Mouse (Mus musculus) heart, embryonic 12.5 days (tissue): ENCODE data around the gene Ss18l1. TPM values are rescaled to one million over a fixed set of nuclear protein-coding genes. Genes with fewer than 3 reads are reported as not detected.
A peak's percentile ranks its signal among the peaks of the same experiment; 100 is the strongest.

Experiments
- ATAC-seq: fragments of 200-750 bp; cut with Nextera tagmentation; 2 replicates; pipeline ENCODE4 v1.8.0; 2017; ENCODE audit warnings: moderate TSS enrichment, moderate library complexity; ENCODE audit not compliant: insufficient number of reproducible peaks, low FRiP score
- H3K27ac ChIP-seq: fragments of 300-500 bp; sonication (generic); 2 replicates; pipeline ENCODE4 v1.5.1; 2016; ENCODE audit warnings: mild to moderate bottlenecking, moderate library complexity; ENCODE audit not compliant: poor library complexity, severe bottlenecking
- H3K27me3 ChIP-seq: fragments of 300-500 bp; sonication (generic); replicated peaks from 2 replicates; pipeline ENCODE4 v1.6.1; 2016; ENCODE audit warnings: mild to moderate bottlenecking, moderate library complexity
- H3K36me3 ChIP-seq: fragments of 300-500 bp; sonication (generic); 2 replicates; pipeline ENCODE4 v1.6.1; 2016; ENCODE audit warnings: mild to moderate bottlenecking, moderate library complexity
- H3K4me1 ChIP-seq: fragments of 300-500 bp; sonication (generic); replicated peaks from 2 replicates; pipeline ENCODE4 v1.6.1; 2016; ENCODE audit warnings: mild to moderate bottlenecking
- H3K4me2 ChIP-seq: fragments of 300-500 bp; sonication (generic); 2 replicates; pipeline ENCODE4 v1.6.1; 2016; ENCODE audit warnings: mild to moderate bottlenecking, moderate library complexity
- H3K4me3 ChIP-seq: fragments of 300-500 bp; sonication (generic); 2 replicates; pipeline ENCODE4 v1.5.1; 2016; ENCODE audit warnings: mild to moderate bottlenecking
- H3K9ac ChIP-seq: fragments of 300-500 bp; sonication (generic); 2 replicates; pipeline ENCODE4 v1.6.1; 2016; ENCODE audit warnings: mild to moderate bottlenecking, moderate library complexity
- H3K9me3 ChIP-seq: fragments of 300-500 bp; sonication (generic); replicated peaks from 2 replicates; pipeline ENCODE4 v1.6.1; 2016; ENCODE audit warnings: mild to moderate bottlenecking, moderate library complexity
- WGBS: fragments of 180-500 bp; shearing (Covaris S2); methylation state at CpG from one replicate; pipeline ENCODE4 v1.1.7; 2016; 5-methylcytosine and 5-hydroxymethylcytosine counted together
- polyA plus RNA-seq: library from polyadenylated mRNA; unstranded; fragments of >200 nt; fragmentation: Nextera tagmentation; extraction: Ambion mirVana; gene quantifications from 2 replicates; pipeline ENCODE4 v1.2.1, GENCODE M21; 2016

The Ss18l1 gene
- 4.2 and 4.3 TPM in 2 replicates for polyA plus RNA-seq

DNA sequence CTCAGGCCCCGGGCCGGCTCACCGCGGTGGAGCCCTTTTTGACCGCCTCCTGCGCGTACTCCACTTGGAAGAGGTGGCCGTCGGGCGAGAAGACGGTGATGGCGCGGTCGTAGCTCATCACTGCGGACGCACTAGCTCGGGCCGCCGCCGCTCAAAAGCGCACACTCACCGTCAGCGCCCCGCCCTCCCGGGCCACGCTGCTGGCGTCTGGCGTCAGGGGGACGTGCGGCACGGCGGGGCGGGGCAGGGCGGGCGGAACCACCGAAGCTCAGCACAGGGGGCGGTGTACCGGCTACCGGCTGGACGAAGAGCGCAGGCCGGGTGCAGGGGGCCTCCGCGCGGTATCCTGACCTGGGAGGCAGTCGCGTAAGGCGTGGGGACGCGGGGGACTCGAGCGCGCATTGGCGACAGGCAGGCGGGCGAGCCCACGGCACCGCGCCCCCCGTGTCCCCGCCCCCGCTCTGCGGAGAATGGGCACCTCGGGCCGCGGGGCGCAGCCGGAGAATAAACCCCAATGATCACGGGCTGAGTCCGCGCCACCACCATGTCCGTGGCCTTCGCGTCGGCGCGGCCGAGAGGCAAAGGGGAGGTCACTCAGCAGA lies at the start of gene Ss18l1, which contains the start of gene Psma7:
Gene Ss18l1, plus strand, starts transcription at position 254 of the 602 bp plus-strand sequence.
Gene Psma7, minus strand, starts transcription at position 178 of the 602 bp plus-strand sequence.
- under 1% methylated on average over 78 of the region's 78 CpGs for WGBS

DNA sequence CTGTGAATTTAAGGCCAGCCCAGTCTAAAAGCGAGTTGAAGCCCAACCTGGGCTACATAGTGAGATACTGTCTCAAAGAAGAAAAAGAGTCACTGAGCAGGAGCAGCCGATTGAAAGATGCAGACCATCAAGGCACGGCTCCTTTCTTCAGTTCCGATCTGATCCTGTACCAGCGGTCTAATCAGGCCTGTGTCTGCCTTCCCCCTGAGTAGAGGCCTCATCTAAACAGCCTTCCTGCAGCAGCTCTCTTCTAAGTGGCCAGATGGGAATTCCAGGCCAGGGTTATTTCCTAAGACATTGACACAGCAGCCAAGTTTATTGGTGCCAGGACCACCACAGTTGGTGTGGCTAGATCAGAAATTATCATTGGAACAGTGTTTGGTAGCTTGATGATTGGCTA lies 49.2 kb upstream of the Ss18l1 start:
- no peak overlapping the region for H3K4me3 ChIP-seq
- H3K27me3 ChIP-seq = no peaks in the 10 kb centered on the region
- H3K27ac ChIP-seq = no peak overlapping the region
- no peaks in the 10 kb centered on the region for H3K36me3 ChIP-seq
- WGBS = 74% methylated on average over 5 of the region's 5 CpGs
- ATAC-seq = no peak
- no peaks in the 10 kb centered on the region for H3K9me3 ChIP-seq
- H3K9ac ChIP-seq = no peak overlapping the region
- H3K4me1 ChIP-seq = peaks cover 5% of the 10 kb centered on the region
- H3K4me2 ChIP-seq = no peak overlapping the region

More for the DNA sequence above, at the start of gene Ss18l1, which contains the start of gene Psma7:
- Histone ChIP-seq H3K9ac (peak within 1 kb of the TSS; percentile 94), H3K27me3 (no peaks in the 10 kb centered on the region), H3K9me3 (no peaks in the 10 kb centered on the region), H3K4me3 (peak within 1 kb of the TSS; percentile 82), H3K27ac (peak within 1 kb of the TSS; percentile 89), H3K36me3 (peaks cover 21% of the 10 kb centered on the region), H3K4me1 (peaks cover 29% of the 10 kb centered on the region), H3K4me2 (peak within 1 kb of the TSS; percentile 98)
- ATAC-seq = peak; percentile 95

DNA sequence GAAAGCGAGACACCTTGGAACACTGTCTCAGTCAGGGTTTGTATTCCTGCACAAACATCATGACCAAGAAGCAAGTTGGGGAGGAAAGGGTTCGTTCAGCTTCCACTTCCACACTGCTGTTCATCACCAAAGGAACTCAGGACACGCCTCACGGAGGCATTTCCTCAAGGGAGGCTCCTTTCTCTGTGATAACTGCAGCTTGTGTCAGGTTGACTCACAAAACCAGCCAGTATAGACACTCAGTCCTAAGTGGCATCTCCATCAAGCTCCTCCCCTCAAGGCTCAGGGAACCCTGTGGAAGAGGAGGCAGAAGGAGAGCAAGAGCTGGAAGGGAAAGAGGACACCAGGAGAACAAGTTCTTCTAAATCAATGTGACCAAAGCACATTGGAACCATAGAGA lies 43.9 kb upstream of the Ss18l1 start:
- no peaks in the 10 kb centered on the region for H3K27me3 ChIP-seq
- no peak overlapping the region for H3K4me2 ChIP-seq
- no peak overlapping the region for H3K4me3 ChIP-seq
- no peak for ATAC-seq
- H3K4me1 ChIP-seq = no peaks in the 10 kb centered on the region
- no peak overlapping the region for H3K27ac ChIP-seq
- no peak overlapping the region for H3K9ac ChIP-seq
- no peaks in the 10 kb centered on the region for H3K36me3 ChIP-seq
- WGBS = 56% methylated on average over 4 of the region's 4 CpGs
- H3K9me3 ChIP-seq = no peaks in the 10 kb centered on the region

DNA sequence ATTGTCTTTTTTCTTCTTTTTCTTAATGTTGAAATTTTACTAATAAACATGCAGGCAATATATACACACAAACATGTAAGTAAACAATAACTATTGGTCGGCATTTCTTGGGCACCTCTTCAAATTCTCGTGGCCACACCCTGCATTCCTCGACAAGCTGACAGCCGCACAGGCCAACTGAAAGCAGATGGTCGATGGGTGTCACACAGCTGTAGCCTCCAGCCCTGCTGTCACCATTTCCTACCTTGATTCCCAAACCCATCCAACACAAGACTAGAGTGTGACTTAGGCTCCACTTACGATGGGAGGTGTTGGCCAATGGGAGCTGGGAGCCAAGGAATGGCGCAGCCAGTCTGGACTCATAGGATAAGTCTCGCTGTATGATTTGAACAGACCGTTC lies 40.7 kb upstream of the Ss18l1 start:
- WGBS = 75% methylated on average over 9 of the region's 9 CpGs
- H3K27me3 ChIP-seq = peaks cover 12% of the 10 kb centered on the region
- no peaks in the 10 kb centered on the region for H3K4me1 ChIP-seq
- no peaks in the 10 kb centered on the region for H3K36me3 ChIP-seq
- no peak for ATAC-seq
- H3K27ac ChIP-seq = no peak overlapping the region
- H3K9ac ChIP-seq = no peak overlapping the region
- H3K9me3 ChIP-seq = no peaks in the 10 kb centered on the region
- H3K4me3 ChIP-seq = no peak overlapping the region
- H3K4me2 ChIP-seq = no peak overlapping the region

DNA sequence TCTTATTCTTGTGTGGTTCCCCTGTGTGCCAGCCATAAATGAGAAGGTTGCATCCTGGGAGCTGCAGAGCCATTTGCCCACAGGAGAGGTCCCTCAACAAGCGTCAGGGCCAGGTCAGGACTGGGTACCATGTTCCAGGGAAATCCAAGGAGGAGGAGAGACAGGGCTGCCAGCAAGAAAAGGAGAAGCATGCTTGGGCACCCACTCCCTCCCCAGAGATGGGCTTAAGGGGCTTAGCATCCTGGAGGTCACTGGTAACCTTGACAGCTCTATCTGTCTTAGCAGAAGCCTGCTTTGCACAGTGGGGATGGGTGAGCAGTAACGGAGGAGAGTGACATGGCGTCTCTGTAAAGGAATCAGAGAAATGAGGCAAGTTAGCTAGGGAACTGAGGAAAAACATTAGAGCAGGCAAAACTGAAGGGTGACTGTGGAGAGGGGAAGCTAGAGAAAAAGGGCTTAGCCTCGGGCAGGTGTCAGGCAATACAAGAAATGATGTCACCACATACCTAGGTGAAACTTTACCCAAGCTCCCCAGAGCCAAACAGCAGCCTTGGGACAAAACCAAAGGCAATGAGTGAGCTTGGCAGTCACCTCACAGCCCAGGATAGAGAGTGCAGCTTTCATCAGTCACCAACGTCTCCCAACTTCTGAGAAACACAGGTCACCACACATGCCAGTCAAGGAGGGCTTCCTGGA lies 36.5 kb upstream of the Ss18l1 start:
- ATAC-seq = no peak
- WGBS = 43% methylated on average over 5 of the region's 5 CpGs
- peaks cover 20% of the 10 kb centered on the region for H3K27me3 ChIP-seq
- H3K4me3 ChIP-seq = no peak overlapping the region
- H3K27ac ChIP-seq = no peak overlapping the region
- no peak overlapping the region for H3K9ac ChIP-seq
- no peaks in the 10 kb centered on the region for H3K4me1 ChIP-seq
- peaks cover 6% of the 10 kb centered on the region; the same call in 1 of the 2 replicates for H3K9me3 ChIP-seq
- no peak overlapping the region for H3K4me2 ChIP-seq
- no peaks in the 10 kb centered on the region for H3K36me3 ChIP-seq

DNA sequence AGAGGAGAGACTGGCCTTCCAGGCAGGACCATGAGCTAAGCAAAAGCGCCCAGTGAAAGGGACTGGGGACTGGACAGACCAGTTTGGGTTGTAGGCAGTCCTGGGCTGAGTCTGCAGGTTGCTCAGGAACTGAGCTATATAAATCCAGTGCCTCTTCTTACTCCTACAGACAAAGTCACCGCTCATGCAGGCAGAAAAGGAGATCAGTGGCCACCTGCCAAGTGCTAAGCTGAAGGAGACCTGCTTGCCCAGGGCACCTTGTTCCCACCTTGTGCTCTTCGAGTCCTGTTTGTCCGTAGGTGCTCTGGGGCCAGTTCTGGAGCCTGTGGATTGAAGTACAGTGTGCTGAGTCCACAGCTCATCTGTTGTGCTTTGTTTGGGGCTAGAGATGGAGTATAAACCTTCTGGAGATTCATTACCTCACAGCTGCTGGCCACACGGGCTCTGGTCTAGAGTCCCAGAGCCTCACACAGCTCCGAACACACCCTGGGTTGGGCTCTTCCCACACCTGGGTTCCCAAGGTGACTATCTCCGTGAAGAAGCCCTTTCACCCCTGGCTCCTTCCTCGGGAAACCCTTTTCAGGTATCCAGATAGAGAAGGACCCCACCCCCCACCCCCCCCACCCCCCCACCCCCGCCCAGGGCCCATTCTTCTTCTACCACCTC lies 35.8 kb upstream of the Ss18l1 start:
- Histone ChIP-seq H3K27me3 (peaks cover 20% of the 10 kb centered on the region), H3K4me2 (no peak overlapping the region), H3K27ac (no peak overlapping the region), H3K36me3 (no peaks in the 10 kb centered on the region), H3K4me3 (no peak overlapping the region), H3K4me1 (no peaks in the 10 kb centered on the region), H3K9me3 (peaks cover 6% of the 10 kb centered on the region; the same call in 1 of the 2 replicates), H3K9ac (no peak overlapping the region)
- WGBS = 31% methylated on average over 9 of the region's 9 CpGs
- no peak for ATAC-seq

DNA sequence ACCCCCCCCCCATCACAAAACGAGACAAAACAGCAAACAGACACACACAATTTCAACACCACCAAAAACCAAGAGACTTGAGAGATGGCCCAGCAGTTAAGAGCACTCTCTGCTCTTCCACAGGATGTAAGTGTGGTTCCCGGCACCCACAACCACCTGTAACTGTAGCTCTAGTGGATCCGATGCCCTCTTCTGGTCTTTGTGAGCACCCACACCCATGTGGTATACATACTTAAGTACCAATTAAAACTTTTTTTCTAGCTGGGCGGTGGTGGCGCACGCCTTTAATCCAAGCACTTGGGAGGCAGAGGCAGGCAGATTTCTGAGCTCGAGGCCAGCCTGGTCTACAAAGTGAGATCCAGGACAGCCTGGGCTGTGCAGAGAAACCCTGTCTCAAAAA lies 31.6 kb upstream of the Ss18l1 start:
- no peaks in the 10 kb centered on the region for H3K4me1 ChIP-seq
- no peak for ATAC-seq
- no peaks in the 10 kb centered on the region for H3K36me3 ChIP-seq
- WGBS = 85% methylated on average over 7 of the region's 7 CpGs
- H3K4me3 ChIP-seq = no peak overlapping the region
- H3K4me2 ChIP-seq = no peak overlapping the region
- peaks cover 6% of the 10 kb centered on the region; the same call in 1 of the 2 replicates for H3K9me3 ChIP-seq
- H3K9ac ChIP-seq = no peak overlapping the region
- H3K27ac ChIP-seq = no peak overlapping the region
- H3K27me3 ChIP-seq = peaks cover 24% of the 10 kb centered on the region

DNA sequence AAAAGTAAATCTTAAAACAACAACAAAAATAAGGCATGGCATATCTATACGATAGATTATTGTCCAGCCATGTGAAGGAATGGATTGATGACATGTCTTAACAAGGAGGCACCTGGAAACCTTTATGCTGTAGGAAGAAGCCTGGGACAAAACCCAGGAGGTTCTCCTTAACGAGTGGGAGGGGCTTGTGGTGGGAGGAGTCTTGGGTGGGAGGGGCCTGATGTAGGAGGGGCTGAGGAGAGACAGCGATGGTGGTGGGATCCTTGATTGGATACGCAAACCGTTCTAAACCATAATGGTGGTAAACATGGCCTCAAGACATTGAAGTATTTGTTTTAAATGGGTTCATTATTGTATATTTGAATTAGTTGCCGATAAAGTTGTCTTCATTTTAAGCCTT lies 30.9 kb upstream of the Ss18l1 start:
- Histone ChIP-seq H3K27ac (no peak overlapping the region), H3K4me2 (no peak overlapping the region), H3K36me3 (no peaks in the 10 kb centered on the region), H3K27me3 (peaks cover 17% of the 10 kb centered on the region), H3K9ac (no peak overlapping the region), H3K4me3 (no peak overlapping the region), H3K4me1 (no peaks in the 10 kb centered on the region), H3K9me3 (peaks cover 6% of the 10 kb centered on the region; the same call in 1 of the 2 replicates)
- ATAC-seq = no peak
- 80% methylated on average over 6 of the region's 6 CpGs for WGBS

DNA sequence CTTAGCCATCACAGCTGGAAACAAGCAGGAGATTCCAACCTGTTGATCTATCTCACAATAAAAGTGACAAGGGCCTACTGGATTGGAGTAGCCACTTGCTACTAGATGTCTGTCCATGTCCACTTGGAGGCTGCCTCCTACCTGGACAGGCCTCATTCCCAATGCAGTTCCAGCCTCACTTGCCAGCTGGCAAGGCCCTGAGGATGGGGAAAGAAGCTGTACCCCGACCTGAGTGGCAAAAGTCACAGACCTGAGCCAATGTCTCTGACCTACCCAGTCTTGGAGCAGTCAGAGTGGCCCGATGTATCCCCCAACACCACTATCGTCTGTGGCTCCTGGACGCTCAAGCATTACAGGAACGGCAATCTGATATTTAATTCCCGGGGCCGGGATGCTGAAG lies 28.6 kb upstream of the Ss18l1 start:
- H3K4me3 ChIP-seq = no peak overlapping the region
- WGBS = 81% methylated on average over 7 of the region's 7 CpGs

DNA sequence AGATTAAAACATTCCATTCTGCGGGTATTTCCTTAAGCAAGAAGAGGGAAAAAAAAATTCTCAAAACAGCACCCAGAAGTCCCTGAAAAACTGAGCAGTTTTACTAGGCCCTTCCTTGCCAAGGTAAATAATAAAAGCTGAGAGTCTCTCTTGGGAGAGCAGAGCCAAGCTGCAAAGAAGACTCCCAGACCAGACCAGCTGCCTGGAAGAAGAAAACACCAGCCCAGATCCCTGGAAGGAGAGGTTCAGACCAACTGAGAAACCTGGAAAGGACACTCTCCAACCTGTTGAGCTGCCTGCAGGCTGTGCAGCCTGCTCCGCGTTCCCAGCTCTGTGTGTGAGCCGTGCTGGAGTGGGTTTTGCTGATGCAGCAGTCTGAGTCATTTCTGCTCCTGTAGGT lies 24.7 kb upstream of the Ss18l1 start:
- Histone ChIP-seq H3K4me2 (no peak overlapping the region), H3K9ac (no peak overlapping the region), H3K9me3 (no peaks in the 10 kb centered on the region), H3K4me3 (no peak overlapping the region), H3K36me3 (no peaks in the 10 kb centered on the region), H3K27ac (no peak overlapping the region), H3K27me3 (peaks cover 40% of the 10 kb centered on the region), H3K4me1 (peaks cover 14% of the 10 kb centered on the region)
- 65% methylated on average over 4 of the region's 4 CpGs for WGBS
- no peak for ATAC-seq

More for the DNA sequence above, 28.6 kb upstream of the Ss18l1 start:
- Histone ChIP-seq H3K4me1 (peaks cover 12% of the 10 kb centered on the region), H3K9me3 (peaks cover 6% of the 10 kb centered on the region; the same call in 1 of the 2 replicates), H3K36me3 (no peaks in the 10 kb centered on the region), H3K9ac (no peak overlapping the region), H3K4me2 (no peak overlapping the region), H3K27me3 (0 out of 2 replicates have a peak, but pooled peaks cover 9% of the 10 kb centered on the region), H3K27ac (no peak overlapping the region)
- ATAC-seq = no peak

DNA sequence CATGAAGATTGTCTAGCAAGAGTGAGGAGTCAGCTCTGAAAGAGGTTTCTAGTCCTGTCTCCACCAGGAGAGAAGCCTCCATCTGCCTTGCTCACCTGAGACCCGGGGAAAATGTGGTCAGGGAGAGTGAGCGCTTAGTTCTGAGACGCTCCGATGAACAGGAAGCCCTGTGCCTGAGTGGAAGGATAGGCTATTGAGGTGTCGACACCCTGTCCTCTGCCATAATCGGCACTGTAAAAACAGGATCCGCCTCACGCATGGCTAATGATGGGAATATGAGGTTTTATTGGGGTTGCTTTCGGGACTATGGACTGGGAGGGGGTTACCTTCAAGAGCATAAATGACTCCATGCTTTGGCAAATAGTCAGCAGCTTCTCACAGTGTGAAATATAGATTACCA lies 23.7 kb upstream of the Ss18l1 start:
- ATAC-seq = no peak
- H3K9ac ChIP-seq = no peak overlapping the region
- peaks cover 48% of the 10 kb centered on the region for H3K27me3 ChIP-seq
- H3K4me1 ChIP-seq = peaks cover 18% of the 10 kb centered on the region
- no peak overlapping the region for H3K27ac ChIP-seq
- no peak overlapping the region for H3K4me2 ChIP-seq
- no peak overlapping the region for H3K4me3 ChIP-seq
- H3K36me3 ChIP-seq = no peaks in the 10 kb centered on the region
- 73% methylated on average over 9 of the region's 9 CpGs for WGBS
- H3K9me3 ChIP-seq = no peaks in the 10 kb centered on the region
